Mouse (Mus musculus) C2C12 (cell line): ENCODE measurements around the gene Slc25a45.

Experiments
- CTCF ChIP-seq: IDR thresholded peaks from one replicate; pipeline ENCODE4 v1.5.1; 2011; ENCODE audit not compliant: control insufficient read depth, insufficient read depth, insufficient read length
- MAX ChIP-seq: IDR thresholded peaks from one replicate; pipeline ENCODE4 v1.6.1; 2011; ENCODE audit warnings: mild to moderate bottlenecking, control low read depth

DNA sequence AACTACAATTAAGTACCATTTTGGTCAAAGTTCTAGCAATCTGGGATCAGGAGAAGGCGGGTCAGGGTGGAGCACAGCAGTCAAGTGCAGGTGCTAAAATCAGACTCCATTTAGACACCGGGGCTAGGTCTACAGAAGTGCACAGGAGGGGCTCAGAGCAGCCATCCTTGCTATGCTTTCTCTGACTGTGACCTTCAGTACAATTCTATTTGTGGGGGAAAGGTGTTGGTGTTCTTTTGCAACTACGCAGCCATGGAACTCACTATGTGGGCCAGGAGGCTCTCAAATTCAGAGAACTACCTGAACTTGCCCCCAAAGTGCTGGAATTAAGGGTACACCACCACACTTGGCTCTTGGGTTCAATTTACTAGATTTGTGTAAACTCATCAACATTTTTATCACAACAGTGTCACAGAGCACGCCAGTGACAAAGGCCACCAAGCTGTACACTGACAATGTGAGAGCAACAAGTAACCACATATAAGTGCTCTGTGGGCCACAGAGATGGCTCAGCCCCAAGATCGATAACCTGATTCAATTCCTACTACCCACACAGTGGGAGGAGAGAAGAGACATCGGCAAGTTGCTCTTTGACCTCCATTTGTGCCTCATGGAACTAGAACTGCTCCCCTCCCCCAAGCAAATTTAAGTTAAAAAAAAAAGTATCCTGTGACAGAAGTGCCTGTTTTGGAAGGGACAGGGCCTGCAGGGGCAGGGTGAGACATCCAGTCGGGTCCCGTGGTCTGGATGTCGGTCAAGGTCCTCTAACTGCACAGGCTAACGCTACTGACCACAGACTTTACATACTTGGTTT lies 44.1 kb upstream of the Slc25a45 start:
- no peak for TF ChIP-seq CTCF
- TF ChIP-seq MAX: no peak
